Mouse (Mus musculus): ENCODE results near the gene Klhl31.

- no peak for TF ChIP-seq CTCF (IDR thresholded peaks at IDR 0.05)
- TF ChIP-seq EP300 (IDR thresholded peaks at IDR 0.05): no peak
Observed at GRCm38 (mm10) chr9:77617751-77618150, 18.5 kb upstream of the Klhl31 start.

All from lung, postnatal 0 days (tissue).